Mouse (Mus musculus) megakaryocyte progenitor cell, adult 5-6 weeks (primary cell): ENCODE results near the gene Chaf1a. TPM values are rescaled to one million over a fixed set of nuclear protein-coding genes. Genes with fewer than 3 reads are reported as not detected.
"Not testable (repeated sequence)": the region's sequence is repeated elsewhere in the genome, so short reads cannot be mapped to it uniquely, and the experiment has no call there.

Experiments
- ATAC-seq: replicated peaks from 2 replicates; pipeline ENCODE4 v1.8.0; 2016; ENCODE audit warnings: mild to moderate bottlenecking, moderate TSS enrichment, inconsistent platforms; ENCODE audit not compliant: poor library complexity
- total RNA-seq, 2 experiments: library from RNA; stranded (forward) in 1 of 2; stranded (reverse) in 1 of 2; fragments of 157-497, 149-512 nt in 1 of 2; fragments of 200-1000 nt in 1 of 2; gene quantifications; 2 replicates each; pipeline versions ENCODE4 v1.2.3 to v1.2.4; 2015 to 2017

Gene Chaf1a
- total RNA-seq, 2 experiments from 2014 or later, result 15.5 to 32.3 TPM

GRCm38 (mm10) chr17:56036176-56036900, 3.9 kb upstream of the Chaf1a start, which contains the start of gene Sh3gl1:
TSS of gene Sh3gl1 (minus strand) at chr17:56036635.
- ATAC-seq, result peak; percentile 79

- ATAC-seq, result no peak
Measured at GRCm38 (mm10) chr17:56036901-56037287, 3.3 kb upstream of the Chaf1a start.

GRCm38 (mm10) chr17:56038583-56039261, 1.5 kb upstream of the Chaf1a start:
- ATAC-seq, result no peak

- no peak for ATAC-seq
Measured at GRCm38 (mm10) chr17:56039345-56039744, 894 bp upstream of the Chaf1a start.

- no peak for ATAC-seq
Measured at GRCm38 (mm10) chr17:56040857-56041163, 571 bp downstream of the Chaf1a start.

GRCm38 (mm10) chr17:56051369-56051768, 11.1 kb downstream of the Chaf1a start:
- no peak for ATAC-seq

GRCm38 (mm10) chr17:56054938-56055337, 14.7 kb downstream of the Chaf1a start:
- no peak for ATAC-seq

GRCm38 (mm10) chr17:56055945-56056678, 15.9 kb downstream of the Chaf1a start:
- peak; percentile 54 for ATAC-seq

GRCm38 (mm10) chr17:56057381-56058120, 17.3 kb downstream of the Chaf1a start:
- no peak for ATAC-seq

- ATAC-seq, result no peak
Measured at GRCm38 (mm10) chr17:56062081-56062480, 21.8 kb downstream of the Chaf1a start.

- not testable (repeated sequence) for ATAC-seq
Measured at GRCm38 (mm10) chr17:56065715-56066114, 25.5 kb downstream of the Chaf1a start.

GRCm38 (mm10) chr17:56066451-56066850, 26.2 kb downstream of the Chaf1a start:
- peak; percentile 64 for ATAC-seq

GRCm38 (mm10) chr17:56069066-56069465, 28.8 kb downstream of the Chaf1a start:
- ATAC-seq, result no peak

- no peak for ATAC-seq
Measured at GRCm38 (mm10) chr17:56071126-56071525, 30.9 kb downstream of the Chaf1a start.

- no peak for ATAC-seq
Measured at GRCm38 (mm10) chr17:56072243-56072642, 32.0 kb downstream of the Chaf1a start.

- peak; percentile 46 for ATAC-seq
Measured at GRCm38 (mm10) chr17:56074097-56074826, 34.0 kb downstream of the Chaf1a start.

- peak; percentile 45 for ATAC-seq
Measured at GRCm38 (mm10) chr17:56074827-56075208, 34.6 kb downstream of the Chaf1a start, which contains the start of gene Ubxn6. TSS of gene Ubxn6 (minus strand) at chr17:56075028.

GRCm38 (mm10) chr17:56077523-56077922, 37.3 kb downstream of the Chaf1a start:
- no peak for ATAC-seq

GRCm38 (mm10) chr17:56078361-56078760, 38.1 kb downstream of the Chaf1a start:
- not testable (repeated sequence) for ATAC-seq
